Mouse (Mus musculus) CD8-positive naive resting alpha-beta T cell, adult 2 months (primary cell): ENCODE measurements around the gene Mbd6.

Source experiments
- DNase-seq, 2 experiments: peaks; one replicate each; pipeline ENCODE4 v3.0.0; 2022; ENCODE audit warnings: low read depth in 2 of 2, low spot score in 2 of 2

The Mbd6 gene

DNA sequence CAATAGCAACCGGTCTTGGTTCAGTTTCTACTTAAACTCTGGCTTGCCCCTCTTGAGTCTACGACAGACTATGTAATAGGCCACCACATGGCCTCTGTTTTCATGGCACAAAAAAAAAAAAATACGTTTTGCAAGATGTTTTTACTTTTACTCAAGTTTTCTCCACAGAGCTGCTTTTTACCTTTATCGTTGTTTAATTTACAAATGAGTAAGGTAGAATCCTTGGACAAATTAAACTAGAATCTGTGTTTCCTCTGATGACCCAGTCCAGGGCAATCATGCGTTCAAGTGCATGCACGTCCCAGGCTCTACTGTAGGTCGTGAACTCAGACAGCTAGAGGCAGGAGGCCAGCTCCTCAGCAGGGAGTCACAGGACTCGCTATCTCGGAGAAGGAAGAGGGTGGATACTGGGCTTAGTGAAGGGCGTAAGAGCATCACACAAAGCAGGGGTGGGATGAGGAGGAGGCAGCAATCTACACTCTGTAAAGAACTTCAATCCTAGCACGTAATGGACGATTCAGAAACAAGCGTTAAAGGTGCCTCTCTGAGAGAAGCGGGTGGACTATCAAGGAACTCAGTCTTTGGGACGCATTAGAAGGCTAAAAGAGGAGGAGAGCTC is 864 bp upstream of the Mbd6 start:
- DNase-seq, result peak in 1 of 2 experiments; percentile 55

DNA sequence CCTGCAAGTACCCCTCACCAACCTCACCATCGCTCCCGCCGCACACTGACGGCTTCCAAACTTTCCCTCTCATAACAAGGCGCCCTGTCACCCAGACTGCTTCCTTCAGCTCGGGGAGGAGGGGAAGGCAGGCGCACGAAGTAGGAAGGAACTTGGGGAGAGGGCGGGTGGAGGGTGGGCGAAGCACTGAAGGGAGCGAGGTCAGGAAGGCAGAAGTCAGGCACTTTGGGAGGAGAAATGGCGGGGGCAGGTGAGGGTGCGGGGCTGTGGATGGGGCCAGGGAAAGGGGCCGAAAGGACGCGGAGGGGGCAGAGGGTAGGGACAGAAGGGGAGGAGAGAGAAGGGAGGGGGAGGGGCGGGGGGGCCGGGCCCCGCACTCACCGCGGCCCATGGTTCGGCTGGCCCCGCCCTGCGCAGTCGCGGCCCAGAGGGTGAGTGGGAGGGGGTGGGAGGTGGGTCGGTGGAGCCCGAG is 454 bp downstream of the Mbd6 start:
- peak; percentile 21 to 33 for DNase-seq

DNA sequence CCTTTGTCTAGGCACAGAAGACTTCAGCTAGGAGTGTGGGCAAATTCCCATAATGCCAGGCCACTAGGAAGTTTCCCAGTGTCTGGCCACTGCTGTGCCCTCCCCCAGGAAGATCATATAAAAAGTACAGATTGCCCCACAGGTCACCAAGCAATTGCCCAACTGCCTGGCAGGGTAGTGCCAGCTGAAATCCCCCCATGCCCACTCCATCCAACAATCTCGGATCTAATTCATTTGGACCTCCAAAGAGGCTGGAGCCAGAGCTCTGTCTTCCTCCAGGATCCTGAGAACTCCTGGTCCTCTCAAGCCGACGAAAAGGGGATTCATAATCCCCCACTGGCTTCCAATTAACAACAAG is 903 bp downstream of the Mbd6 start:
- DNase-seq, result no peak

DNA sequence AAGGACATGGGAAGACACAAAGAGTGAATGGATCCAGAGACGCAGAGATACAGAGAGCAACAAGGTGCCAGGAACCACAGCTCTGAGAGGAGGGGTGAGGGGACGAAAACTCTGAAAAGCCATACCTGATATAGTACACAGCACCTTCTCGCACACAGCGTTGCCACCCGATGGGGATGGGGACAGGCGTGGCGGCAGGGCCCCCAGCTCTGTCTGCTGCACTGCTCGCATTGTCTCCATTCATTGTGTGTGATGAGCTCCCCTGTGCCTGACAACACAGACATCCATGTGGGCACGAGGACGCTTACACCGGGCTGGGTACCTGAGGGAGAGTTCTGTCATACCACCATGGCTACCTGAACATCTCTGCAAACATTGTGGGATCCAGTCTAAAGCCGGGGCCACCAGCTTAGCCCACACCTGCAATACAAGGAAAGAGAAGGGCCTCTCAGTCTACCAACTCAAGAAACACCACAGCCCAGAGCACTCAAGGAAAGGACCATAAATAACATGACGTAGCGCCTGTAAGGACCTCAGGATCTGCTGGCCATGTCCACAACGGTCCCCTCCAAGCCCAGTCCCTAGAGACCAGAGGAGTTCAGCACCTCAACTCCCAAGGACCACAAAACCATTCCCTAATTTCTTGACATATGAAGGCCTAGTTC is 1.4 kb downstream of the Mbd6 start:
- DNase-seq, result no peak

DNA sequence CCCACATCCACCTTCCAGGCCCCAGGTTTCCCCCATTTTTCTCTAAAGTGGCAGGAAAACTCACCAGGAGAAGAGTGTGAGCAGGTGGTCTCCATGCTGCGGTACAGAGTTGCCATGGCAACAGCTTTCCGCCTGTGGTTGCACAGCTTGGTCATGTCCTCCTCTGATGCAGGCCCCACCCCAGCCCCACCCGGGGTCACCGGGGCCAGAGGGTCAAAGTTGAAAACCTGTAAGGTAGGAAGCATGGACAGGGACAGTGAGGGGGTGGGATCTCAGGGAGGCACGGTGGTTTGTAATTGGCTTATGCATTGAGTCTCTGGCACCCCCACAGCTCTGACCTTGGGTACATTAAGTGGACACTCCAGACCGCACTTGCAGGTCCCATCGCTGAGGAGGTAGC is 2.1 kb downstream of the Mbd6 start:
- DNase-seq, result no peak

DNA sequence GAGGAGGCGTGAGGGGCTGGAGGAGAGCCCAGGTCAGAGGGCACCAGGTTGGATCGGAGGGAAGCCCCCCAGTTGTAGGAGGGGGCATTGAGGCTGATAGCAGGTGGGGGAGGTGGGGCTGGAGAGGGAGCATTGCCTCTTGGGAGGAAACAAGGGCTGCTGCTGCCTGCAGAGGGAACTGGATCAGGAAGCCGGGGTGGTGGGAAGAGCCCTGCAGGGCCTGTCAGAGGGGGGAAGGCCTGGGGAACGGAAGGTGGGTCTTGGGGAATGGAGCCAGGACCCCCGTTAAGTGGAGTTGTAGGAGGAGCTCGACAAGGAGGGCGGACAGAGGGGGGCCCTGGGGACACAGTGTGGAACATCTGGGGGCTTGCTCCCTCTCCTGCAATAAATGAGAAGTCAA is 2.6 kb downstream of the Mbd6 start:
- DNase-seq, result no peak

DNA sequence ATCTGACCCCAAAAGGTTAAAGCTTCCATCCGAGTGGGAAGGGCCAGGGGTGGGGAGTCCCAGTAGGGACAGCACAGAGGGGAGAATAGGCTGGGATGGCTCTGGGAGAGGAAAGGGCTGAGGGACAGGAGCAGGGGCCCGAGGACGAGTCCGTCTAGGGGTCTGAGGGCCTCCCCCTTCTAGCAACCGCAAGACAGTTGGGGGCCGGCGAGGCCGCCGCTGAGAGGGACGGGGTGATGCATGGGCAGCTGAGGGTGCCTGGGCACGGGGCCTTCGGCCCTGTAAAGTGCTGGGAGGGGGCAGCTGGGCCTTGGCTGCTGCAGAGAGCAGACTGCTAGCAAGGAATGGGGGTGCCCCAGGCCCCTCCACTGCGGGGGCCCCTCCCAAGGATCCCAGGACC is 3.2 kb downstream of the Mbd6 start:
- DNase-seq, result no peak

DNA sequence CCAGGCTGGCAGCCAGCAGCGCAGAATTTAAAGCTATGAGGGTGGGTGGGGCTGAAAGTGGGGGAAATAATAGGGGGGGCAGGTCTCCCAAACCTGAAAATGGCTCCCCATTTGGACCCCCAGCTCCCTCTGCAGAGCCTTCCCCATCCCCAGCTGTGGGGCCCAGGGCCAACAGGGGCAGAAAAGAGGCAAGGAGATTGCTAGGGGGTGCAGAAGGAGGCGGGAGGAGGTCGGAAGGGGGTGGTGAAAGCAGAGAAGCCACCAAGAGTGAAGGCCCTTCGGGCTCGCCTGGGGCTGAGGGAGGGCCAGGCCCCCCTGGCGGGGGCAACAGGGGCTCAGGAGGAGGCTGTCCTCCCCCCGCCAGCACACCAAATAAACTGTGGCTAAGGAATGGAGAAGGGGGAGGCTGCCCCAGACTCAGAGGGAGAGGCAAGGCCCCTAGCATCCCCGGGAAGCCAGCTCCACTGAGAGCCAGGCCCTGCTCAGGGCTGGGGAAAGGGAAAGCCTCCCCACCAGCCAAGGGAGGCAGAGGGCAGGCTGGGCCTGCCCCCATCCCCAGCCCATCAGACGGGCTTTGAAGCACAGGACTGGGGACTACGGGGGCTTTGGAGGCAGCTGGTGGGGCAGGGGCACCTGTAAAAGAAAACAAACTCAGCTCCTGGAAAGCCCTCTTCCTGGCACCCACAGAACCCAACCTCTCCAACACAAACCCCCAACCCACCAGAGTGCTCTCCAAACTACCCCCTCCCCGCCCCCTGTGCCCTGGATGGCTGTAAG is 3.9 kb downstream of the Mbd6 start:
- DNase-seq, result no peak

DNA sequence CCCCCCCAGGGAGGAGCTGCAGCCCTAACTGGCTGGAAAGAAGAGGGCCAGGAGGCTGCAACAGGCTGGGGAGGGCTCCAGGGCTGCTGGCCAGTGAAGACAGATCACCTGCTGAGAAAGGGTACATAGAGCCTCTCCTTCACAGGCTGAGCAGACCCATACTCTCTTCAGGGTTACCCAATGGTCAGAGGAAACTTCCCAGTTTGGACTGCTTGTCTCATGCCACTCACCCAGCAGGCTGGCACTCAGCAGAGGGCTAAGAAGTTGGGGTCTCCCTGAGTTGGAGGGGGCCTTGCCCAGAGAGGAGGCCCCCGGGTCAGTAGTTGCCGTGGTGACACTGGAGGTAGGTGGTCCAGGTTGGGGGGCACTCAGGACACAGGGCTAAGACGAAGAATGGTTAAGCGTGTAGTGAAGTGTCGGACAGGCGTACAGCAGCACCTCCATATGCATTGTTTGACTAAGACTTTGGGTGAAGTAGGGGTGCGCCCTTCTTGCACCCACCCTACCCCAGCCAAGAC is 4.7 kb downstream of the Mbd6 start:
- no peak for DNase-seq

DNA sequence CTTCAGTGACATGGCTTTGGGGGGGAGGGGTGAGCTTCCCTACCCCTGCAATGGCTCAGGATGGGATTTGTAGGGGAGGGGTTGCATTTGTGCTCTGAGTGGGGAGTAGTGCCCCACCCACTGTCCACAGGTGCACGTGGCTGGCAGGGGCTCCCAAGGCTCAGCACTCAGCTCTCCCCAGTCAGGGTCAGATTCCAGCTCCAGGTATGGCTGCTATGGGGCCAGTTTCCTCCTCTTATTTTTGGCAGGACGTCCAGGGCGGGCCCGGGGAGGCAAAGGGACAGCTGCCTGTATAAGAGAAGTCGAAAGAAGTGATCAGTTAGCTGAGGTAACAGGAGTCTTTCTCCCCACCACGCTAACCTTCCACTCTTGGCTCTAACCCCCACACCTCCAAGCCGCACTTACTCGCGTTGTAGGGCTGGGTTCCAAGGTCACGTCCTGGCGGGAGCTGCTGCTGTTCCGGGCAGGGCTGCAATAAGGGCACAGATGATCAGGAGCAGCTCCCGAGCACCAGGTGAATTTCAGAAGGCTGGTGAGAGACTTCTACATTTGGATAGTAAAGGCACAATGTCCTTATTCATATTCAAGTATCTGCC is 6.1 kb downstream of the Mbd6 start:
- DNase-seq, result no peak

DNA sequence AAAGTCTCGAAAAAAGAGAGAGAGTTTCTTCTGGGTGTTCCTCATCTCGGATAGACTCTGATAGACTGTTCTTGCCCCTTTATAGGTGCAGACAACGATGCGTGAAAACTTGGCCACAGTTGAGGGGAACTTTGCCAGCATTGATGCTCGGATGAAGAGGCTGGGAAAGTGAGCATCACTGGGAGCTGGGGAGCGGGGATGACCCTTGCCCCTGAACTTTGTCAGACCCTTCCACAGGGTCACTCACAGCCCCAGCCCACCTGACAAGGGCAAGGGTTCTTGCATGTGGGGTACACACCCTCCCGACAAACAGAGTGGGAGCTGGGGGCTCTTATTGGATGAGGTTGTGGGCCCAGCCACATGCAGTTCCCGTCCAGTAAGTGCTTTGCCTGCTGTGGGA is 7.5 kb downstream of the Mbd6 start:
- no peak for DNase-seq

DNA sequence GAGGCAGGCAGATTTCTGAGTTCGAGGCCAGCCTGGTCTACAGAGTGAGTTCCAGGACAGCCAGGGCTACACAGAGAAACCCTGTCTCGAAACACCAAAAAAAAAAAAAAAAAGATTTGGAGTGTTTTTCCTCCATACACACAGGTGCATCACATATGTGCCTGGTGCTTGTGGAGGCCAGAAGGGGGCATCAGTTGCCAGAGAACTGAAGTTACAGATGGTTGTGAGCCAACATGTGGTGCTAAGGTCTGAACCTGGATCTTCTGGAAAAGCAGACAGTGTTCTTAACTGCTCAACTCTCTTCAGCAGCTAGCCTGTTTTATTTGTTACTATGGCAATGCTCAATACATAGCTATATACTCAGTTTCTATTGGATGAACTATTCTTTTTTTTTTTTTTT is 9.1 kb downstream of the Mbd6 start:
- no peak for DNase-seq

DNA sequence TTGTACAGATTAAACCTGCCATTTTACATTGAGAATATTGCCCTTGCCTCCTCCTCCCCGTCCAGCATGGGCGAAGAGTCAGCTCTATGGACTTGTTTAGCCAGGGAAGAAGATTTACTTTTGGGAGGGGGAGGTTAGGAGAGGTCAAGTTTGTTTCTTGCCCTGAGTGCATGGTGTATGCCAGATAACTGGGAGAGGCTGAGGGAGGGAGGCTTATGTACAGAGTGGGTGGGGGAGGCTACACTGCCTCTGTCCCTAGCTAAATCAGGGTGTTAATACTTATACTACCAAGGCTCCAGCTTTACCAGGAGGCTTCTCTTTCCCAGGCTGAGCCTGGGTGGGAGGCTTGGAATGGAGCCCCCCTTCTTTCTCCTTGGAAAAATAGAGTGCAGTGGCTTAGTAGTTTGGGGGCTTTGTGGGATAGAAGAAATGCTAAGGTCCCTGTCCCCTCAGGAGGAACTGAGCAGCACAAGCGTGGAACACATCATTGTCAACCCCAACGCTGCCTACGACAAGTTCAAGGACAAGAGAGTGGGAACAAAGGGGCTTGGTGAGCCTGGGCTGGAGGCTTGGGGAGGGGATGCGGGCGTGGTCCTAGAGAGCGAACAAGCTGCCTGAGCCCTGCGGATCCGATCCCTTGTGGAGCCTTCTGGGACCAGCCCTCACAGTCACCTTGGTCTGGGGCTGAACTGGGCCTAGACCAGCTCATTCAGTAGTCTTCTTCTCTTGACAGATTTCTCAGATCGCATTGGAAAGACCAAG is 14.4 kb downstream of the Mbd6 start:
- DNase-seq, result no peak

DNA sequence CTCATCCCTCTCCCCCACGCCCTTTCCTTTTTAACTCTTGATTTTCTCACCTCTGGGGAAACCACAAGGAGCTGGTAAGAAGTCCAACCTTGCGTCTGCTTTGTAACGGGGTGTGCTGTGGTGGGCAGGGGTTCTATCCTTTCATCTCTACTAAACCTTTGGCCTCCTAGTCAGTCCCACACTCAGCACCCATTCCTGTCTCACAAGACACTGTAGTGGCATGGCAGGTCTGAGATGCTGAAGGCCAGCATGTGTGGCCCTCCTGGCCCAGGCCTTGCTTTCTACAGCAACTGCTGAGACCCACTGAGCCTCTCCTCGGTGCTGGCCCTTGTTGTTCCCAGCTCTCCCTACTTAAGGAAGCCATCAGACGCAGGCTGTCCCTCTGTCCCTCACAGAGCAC is 16.4 kb downstream of the Mbd6 start:
- no peak for DNase-seq

DNA sequence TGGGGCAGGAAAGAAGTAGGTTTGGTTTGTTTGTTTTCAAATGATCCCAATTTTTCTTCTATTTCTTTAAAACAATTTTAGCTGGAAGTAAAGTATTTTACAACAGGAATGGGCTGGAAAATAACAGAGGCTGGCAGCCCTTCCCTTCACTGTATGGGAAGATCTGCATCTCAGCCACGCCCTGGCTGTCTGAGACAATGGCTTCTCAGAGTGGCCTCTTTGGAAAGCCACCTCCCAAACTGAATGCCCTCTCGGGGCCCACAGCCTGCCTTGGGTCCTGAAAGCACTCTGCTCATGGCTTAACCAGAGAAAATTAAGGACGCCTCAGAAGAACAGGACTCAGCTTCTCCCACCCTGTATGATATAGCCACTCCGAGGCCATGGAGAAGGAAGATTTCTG is 18.9 kb downstream of the Mbd6 start:
- DNase-seq, result no peak

DNA sequence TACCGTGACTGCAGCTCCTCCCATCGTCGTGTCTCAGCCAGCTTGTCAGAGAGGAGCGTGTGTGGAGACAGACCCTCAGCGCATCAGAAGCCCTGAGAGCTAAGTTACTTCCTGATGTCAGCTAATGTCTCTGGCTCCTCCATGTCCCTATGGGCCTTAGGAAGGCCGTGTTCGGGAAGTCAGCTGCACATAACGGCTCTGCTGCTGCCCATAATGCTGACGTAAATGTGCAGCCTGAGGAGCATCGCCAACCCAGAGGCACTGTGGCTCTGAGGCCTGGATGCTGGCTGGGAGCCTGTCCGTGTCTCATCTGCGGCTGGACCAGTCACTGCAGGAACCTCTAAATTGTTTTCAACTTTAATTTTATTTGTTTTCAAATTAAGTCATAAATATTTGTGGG is 19.8 kb downstream of the Mbd6 start:
- DNase-seq, result no peak

DNA sequence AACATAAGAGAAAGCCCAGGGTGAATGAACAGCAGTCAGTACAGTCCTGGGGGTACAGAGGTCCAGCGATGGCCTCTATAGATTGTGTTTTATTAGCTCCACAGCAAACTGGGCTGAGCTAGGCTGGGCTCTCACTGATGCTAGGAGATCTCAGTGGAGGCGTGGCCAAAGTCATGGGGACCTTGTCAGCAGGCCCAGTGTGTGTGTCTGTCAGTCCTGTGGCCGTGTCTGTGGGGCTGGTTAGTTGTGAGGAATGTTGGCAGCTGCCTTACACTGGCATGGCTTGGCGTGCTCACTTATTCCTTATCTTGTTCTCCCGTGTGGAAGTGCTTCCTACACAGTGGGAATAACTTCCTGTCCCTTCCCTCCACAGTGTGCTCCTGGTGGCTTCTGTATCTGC is 20.4 kb downstream of the Mbd6 start:
- no peak for DNase-seq

DNA sequence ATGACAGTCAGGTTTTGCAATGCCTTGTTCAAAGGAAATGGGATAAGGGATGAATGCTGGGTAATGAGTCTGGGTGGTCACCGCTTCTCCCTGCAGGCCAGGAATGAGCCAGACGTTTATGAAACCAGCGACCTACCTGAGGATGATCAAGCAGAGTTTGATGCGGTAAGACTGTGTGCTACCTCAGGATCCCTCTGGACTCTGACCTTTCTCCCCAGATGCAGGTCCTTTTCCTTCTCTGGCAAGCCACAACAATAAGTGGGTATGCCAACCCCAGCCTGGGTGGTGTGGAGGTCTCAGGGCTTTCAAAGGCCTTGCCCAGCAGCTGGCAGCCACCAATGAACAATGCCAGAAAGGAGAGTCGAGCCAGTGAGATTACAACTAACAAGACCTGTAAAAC is 21.5 kb downstream of the Mbd6 start:
- DNase-seq, result no peak

DNA sequence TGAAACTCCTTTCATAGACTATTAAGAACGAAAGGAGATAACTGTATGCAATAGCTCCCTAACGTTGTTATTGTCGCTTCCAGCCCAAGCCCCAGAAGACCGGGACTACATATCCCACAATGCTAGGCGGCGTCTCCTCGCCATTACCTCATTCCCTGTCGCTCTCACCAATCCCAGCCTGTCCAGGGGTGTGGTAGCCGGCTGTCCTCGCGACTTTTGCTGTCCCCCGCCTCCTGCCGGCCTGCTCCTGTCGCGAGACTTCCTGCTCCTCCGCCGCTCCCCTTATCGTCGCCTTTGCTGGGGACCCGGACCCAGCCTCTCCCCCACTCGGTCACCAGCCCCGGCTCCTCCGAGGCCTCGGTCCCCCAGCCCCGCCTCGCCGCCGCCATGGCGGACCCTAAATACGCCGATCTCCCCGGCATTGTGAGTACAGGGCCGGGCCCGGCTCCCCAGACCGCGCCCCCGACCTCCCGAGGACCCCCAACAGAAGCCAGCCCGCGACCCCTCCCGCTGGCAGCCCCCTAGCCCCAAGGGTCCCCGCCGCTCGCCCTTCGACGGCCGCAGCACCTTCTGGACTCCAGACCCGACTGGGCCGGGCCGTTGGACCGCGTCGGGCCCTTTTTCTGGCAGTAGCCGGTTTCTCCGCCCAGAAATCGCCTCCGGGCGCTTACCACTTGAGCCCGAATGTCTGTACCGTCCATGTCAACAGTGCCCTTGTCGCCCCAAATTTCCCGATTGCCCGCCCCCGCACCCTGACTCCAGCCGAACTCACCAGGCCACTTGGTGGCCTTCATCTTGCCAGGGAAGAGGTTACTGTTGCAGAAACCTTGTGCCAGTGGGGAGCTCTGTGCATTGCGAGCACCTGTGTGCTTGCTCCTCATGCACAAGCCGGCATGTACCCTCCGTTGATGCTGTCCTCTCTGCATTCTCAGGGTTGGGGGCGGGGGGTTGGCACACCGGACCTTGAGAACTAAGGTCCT is 22.4 kb downstream of the Mbd6 start, which contains the start of gene Dctn2:
Gene Dctn2 (plus strand): TSS at position 257 of the 980 bp plus-strand sequence.
- peak; percentile 92 for DNase-seq

DNA sequence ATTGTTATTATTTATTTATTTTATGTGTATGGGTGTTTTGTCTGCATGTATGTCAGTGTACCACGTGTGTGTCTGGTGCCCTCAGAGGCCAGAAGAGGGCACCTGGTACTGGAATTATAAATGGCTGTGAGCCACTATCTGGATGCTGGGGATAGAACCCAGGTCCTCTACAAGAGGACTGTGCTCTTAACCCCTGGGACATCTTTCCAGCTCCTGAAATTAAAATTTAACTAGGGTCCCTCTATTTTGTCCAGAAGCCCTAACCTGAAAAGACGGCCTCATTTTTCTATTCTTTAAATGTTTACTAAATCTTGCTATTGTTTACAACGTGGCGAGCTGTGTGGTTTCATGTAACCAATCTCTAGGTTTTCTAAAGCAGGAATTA is 23.1 kb downstream of the Mbd6 start:
- DNase-seq, result no peak
